Mouse (Mus musculus) spleen, postnatal 10 days (tissue): ENCODE results near the gene Car5a.
A peak's percentile ranks its signal among the peaks of the same experiment; 100 is the strongest.

Source experiments
- DNase-seq, 2 experiments: peaks; one replicate each; pipeline ENCODE4 v3.0.0; 2021 to 2022; ENCODE audit warnings: low spot score in 2 of 2

Car5a gene

GRCm38 (mm10) chr8:121955825-121956500, 11.3 kb upstream of the Car5a start:
- DNase-seq: no peak

GRCm38 (mm10) chr8:121954981-121955555, 10.4 kb upstream of the Car5a start:
- no peak for DNase-seq

GRCm38 (mm10) chr8:121953821-121954545, 9.3 kb upstream of the Car5a start:
- no peak for DNase-seq

GRCm38 (mm10) chr8:121952800-121953199, 8.1 kb upstream of the Car5a start:
- DNase-seq: no peak

GRCm38 (mm10) chr8:121952122-121952521, 7.4 kb upstream of the Car5a start:
- no peak for DNase-seq

GRCm38 (mm10) chr8:121951656-121952009, 6.9 kb upstream of the Car5a start:
- DNase-seq: peak in 1 of 2 experiments; percentile 33

GRCm38 (mm10) chr8:121950749-121951655, 6.3 kb upstream of the Car5a start:
- DNase-seq: peak; percentile 70 to 79

- peak; percentile 99 to 100 for DNase-seq
Measured at GRCm38 (mm10) chr8:121949941-121950748, 5.4 kb upstream of the Car5a start.

GRCm38 (mm10) chr8:121949222-121949800, 4.6 kb upstream of the Car5a start, which contains the start of gene Banp:
Gene Banp, plus strand, starts transcription at chr8:121949750.
- DNase-seq: peak in 1 of 2 experiments; percentile 33

GRCm38 (mm10) chr8:121948321-121949145, 3.8 kb upstream of the Car5a start:
- peak in 1 of 2 experiments; percentile 36 for DNase-seq

GRCm38 (mm10) chr8:121947753-121948141, 3.0 kb upstream of the Car5a start:
- DNase-seq: peak; percentile 86 to 94

GRCm38 (mm10) chr8:121947047-121947752, 2.5 kb upstream of the Car5a start:
- no peak for DNase-seq

- DNase-seq: no peak
Measured at GRCm38 (mm10) chr8:121946351-121946750, 1.6 kb upstream of the Car5a start.

- no peak for DNase-seq
Measured at GRCm38 (mm10) chr8:121943716-121944115, 988 bp downstream of the Car5a start.

GRCm38 (mm10) chr8:121943057-121943540, 1.6 kb downstream of the Car5a start:
- DNase-seq: no peak

- no peak for DNase-seq
Measured at GRCm38 (mm10) chr8:121938732-121939131, 6.0 kb downstream of the Car5a start.

- DNase-seq: no peak
Measured at GRCm38 (mm10) chr8:121936391-121936790, 8.3 kb downstream of the Car5a start.

GRCm38 (mm10) chr8:121935341-121936294, 9.1 kb downstream of the Car5a start:
- DNase-seq: no peak
